Mouse (Mus musculus): ENCODE measurements around the gene Fbxo2. TPM values are rescaled to one million over a fixed set of nuclear protein-coding genes. Genes with fewer than 3 reads are reported as not detected.
"Not testable (repeated sequence)": the region's sequence is repeated elsewhere in the genome, so short reads cannot be mapped to it uniquely, and the experiment has no call there.

Gene Fbxo2
- 1.7 and 2.1 TPM in 2 replicates for polyA plus RNA-seq (2015; fragmentation: Nextera tagmentation; extraction: Ambion mirVana)

DNA sequence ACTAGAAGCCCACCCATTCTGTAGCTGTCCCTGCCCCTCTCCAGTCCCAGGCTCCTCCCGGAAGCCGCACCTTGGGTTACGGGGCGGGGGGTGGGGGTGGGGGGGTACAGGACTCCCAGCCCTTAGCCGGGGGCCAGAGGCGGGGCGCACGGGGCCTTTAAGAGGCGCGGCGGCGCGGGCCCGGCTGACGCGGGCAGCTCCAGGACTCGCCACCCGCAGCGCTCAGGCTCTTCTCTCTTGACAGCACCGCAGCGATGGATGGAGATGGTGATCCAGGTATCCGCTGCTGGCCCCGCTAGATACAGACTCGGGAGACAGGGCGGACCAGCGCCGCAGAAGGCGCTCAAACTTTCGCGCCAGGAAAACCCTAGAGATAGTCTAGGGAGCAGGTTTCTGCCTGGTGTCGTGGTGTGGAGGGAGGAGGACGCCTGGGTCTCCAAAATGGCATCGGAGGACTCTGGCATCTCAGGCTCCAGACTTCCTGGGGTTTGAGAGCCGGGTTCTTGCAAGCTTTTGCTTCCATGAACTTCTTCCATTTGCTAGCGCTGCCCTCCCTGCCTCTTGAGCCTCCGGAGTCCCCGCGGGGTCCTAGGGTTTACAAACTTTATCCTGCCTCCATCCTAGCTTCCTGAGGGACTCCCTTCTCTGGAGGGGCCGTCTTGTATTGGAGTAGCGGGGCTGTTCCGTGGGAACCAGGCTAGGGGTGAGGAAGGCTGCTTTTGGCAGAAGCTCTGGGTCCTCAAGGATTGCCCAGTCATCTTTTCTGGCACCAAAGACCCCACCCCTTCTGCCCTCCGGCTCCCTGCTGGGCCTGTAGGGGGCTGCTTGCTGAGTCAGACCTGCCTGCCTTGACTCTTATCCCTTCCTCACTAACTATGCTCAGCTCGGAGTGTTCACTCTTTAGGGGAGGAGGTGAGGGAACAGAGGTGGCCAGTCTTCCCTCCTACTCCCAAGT lies at the start of gene Fbxo2, which contains the start of gene Fbxo44:
Fbxo2 (plus strand) TSS at position 186 of the 955 bp plus-strand sequence.
Fbxo44 (minus strand) TSS at position 47 of the 955 bp plus-strand sequence.
- H3K27ac ChIP-seq: peak within 1 kb of the TSS; percentile 60
- WGBS: under 1% methylated on average over 43 of the region's 43 CpGs
- peak within 1 kb of the TSS; percentile 64 for H3K4me3 ChIP-seq (replicated peaks)
- peak within 1 kb of the TSS; percentile 99 for H3K4me2 ChIP-seq
- H3K36me3 ChIP-seq: no peaks in the 10 kb centered on the region
- H3K27me3 ChIP-seq: peaks cover 74% of the 10 kb centered on the region
- ATAC-seq (replicated peaks; ENCODE audit: low FRiP score): peak; percentile 74
- peak within 1 kb of the TSS; percentile 59 for H3K9ac ChIP-seq
- H3K4me1 ChIP-seq: peaks cover 51% of the 10 kb centered on the region
- no peaks in the 10 kb centered on the region for H3K9me3 ChIP-seq (replicated peaks)

DNA sequence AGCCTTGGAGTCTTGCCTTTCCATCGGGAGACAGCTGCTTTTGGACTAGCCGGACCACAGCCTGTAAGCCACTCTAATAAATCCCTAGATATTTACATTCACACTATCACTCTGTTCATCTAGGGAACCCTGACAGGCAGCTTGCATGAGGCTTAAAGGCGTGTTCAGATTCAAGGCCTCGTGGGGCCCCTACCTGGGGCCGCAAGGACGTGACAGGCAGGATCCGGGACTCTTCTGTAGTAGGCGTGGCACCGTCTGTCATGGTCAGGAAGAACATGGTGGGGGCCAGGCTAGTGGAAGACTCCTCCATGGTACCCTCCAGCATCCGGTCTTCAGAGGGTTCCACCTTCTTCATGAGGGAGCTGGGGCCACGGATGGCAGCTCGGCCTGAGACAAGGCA lies 47.9 kb upstream of the Fbxo2 start:
- H3K27me3 ChIP-seq: peaks cover 11% of the 10 kb centered on the region
- no peak for ATAC-seq (replicated peaks; ENCODE audit: low FRiP score)
- H3K27ac ChIP-seq: no peak overlapping the region
- H3K9ac ChIP-seq: no peak overlapping the region
- no peak overlapping the region for H3K4me2 ChIP-seq
- H3K9me3 ChIP-seq (replicated peaks): no peaks in the 10 kb centered on the region; the same call in 1 of the 2 replicates
- H3K4me3 ChIP-seq (replicated peaks): no peak overlapping the region
- H3K4me1 ChIP-seq: peaks cover 30% of the 10 kb centered on the region
- H3K36me3 ChIP-seq: no peaks in the 10 kb centered on the region
- WGBS: 80% methylated on average over 12 of the region's 12 CpGs

DNA sequence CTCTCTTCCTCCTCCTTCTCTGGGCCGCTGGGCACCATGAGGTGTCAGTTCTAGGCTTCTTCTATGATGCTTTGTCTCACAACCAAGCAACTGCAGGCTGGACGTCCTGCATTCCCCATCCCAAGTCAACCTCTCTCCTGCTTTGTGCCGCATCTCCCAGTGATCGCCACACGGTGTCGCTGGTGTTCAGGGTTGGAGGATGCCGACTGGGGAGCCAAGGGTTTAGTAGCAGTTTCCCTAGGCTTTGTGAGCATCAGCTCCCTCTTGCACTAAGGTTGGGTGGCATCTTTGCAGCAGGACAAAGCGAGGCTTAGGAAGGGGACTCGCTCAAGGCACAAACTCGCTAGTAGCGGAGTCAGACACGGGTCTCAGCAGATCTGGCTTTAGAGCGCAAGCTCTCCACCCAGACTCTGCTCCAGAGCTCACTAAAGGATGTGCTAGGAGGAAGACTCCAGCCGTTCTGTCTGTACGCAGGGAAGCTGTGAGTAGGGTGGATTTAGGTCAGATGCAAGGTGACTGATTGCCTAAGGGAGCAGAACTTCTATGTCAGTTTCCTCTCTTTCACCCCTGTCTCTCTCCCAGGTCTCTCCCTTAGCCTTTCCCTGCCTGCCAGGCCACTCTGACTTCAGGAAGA lies 45.5 kb upstream of the Fbxo2 start:
- peak; percentile 55; the same call in 1 of the 2 replicates for ATAC-seq (replicated peaks; ENCODE audit: low FRiP score)
- H3K9me3 ChIP-seq (replicated peaks): no peaks in the 10 kb centered on the region; the same call in 1 of the 2 replicates
- no peak overlapping the region for H3K27ac ChIP-seq
- no peaks in the 10 kb centered on the region for H3K36me3 ChIP-seq
- H3K4me2 ChIP-seq: peak overlapping the region; percentile 41
- no peak overlapping the region for H3K4me3 ChIP-seq (replicated peaks)
- H3K27me3 ChIP-seq: peaks cover 7% of the 10 kb centered on the region; the same call in 1 of the 2 replicates
- WGBS: 4% methylated on average over 15 of the region's 15 CpGs
- no peak overlapping the region for H3K9ac ChIP-seq
- H3K4me1 ChIP-seq: peaks cover 11% of the 10 kb centered on the region

DNA sequence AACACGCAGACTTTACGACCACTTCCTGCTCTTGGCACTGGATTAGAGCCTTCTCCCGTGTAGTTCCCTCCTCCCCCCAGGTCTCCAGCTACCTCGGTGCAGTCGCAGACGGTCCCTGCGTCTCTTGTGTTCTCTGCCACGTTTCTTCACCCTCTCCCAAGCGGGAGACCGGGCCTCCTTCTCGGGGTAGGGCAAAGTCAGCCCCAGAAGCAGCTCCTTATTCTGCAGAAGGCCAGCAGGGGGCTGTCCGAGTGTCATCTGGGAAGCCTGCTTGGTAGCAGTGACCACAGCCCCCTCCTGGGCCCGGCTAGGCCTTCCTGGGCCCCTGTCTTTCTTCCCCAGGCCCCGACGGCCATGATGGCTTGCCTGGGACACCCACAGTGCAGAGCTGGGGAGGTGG lies 45.0 kb upstream of the Fbxo2 start:
- peak; percentile 63 for ATAC-seq (replicated peaks; ENCODE audit: low FRiP score)
- no peaks in the 10 kb centered on the region; the same call in 1 of the 2 replicates for H3K9me3 ChIP-seq (replicated peaks)
- 0 out of 2 replicates have a peak overlapping the region, but pooled peaks have one; percentile 3 for H3K4me3 ChIP-seq (replicated peaks)
- H3K27ac ChIP-seq: no peak overlapping the region
- peaks cover 11% of the 10 kb centered on the region for H3K4me1 ChIP-seq
- H3K4me2 ChIP-seq: peak overlapping the region; percentile 41
- H3K27me3 ChIP-seq: peaks cover 7% of the 10 kb centered on the region; the same call in 1 of the 2 replicates
- no peak overlapping the region for H3K9ac ChIP-seq
- 3% methylated on average over 15 of the region's 15 CpGs for WGBS
- H3K36me3 ChIP-seq: no peaks in the 10 kb centered on the region

DNA sequence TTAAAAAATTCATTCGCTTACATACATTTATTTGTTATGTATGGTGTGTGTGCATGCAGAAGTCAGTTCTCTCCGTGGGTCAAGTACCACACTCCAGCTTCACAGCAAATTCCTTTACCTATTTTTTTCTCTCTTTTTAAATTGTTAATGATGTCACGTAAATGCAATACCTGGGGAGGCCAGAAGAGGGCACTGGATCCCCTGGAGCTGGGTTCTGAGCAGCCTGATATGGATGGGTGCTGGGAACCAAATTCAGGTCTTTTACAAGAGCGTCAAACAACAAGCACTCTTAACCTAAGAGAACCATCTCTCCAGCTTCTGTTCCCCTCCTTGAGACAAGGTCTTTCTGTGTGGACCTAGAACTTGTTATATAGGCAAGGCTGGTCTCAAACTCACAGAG lies 43.8 kb upstream of the Fbxo2 start:
- 81% methylated on average over 4 of the region's 4 CpGs for WGBS

DNA sequence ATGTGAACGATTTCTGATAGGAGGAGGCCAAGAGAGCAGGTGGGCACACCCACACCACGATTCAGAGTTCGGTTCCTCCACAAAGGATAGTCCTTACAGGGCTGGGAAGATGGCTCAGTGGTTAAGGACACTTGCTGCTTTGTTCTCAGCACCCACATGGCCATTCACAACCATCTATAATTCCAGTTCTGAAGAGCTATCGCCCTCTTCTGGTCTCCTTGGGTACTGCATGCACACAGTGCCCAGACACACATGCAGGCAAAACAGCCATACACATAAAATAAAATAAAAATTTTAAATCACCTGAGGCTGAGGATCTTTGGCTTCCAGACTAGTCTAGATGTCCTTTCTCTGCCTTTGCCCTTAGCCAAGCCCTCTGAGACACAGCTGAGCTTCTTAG lies 43.0 kb upstream of the Fbxo2 start:
- Histone ChIP-seq H3K27ac (no peak overlapping the region), H3K4me1 (peaks cover 14% of the 10 kb centered on the region), H3K4me3 (replicated peaks) (no peak overlapping the region), H3K9me3 (replicated peaks) (no peaks in the 10 kb centered on the region; the same call in 1 of the 2 replicates), H3K27me3 (peaks cover 12% of the 10 kb centered on the region; the same call in 1 of the 2 replicates), H3K9ac (no peak overlapping the region), H3K36me3 (no peaks in the 10 kb centered on the region), H3K4me2 (no peak overlapping the region)
- WGBS: 72% methylated on average over 4 of the region's 4 CpGs
- no peak for ATAC-seq (replicated peaks; ENCODE audit: low FRiP score)

More for the DNA sequence above, 43.8 kb upstream of the Fbxo2 start:
- Histone ChIP-seq H3K27ac (no peak overlapping the region), H3K4me3 (replicated peaks) (no peak overlapping the region), H3K9ac (no peak overlapping the region), H3K36me3 (no peaks in the 10 kb centered on the region), H3K4me1 (peaks cover 11% of the 10 kb centered on the region), H3K9me3 (replicated peaks) (no peaks in the 10 kb centered on the region; the same call in 1 of the 2 replicates), H3K27me3 (peaks cover 13% of the 10 kb centered on the region; the same call in 1 of the 2 replicates), H3K4me2 (no peak overlapping the region)
- ATAC-seq (replicated peaks; ENCODE audit: low FRiP score): no peak

DNA sequence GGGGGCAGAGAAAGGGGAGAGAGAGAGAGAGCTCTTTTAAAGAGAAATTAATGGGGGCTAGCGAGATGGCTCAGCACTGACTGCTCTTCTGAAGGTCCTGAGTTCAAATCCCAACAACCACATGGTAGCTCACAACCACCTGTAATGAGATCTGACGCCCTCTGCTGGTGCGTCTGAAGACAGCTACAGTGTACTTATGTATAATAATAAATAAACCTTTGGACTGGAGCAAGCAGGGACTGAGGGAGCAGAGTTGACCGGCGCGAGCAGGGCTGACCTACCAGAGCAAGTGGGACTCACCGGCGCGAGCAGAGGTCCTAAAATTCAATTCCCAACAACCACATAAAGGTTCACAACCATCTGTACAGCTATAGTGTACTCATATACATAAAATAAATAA lies 40.8 kb upstream of the Fbxo2 start:
- not testable (repeated sequence) for H3K27ac ChIP-seq; H3K36me3 ChIP-seq; H3K27me3 ChIP-seq; H3K9ac ChIP-seq; H3K4me3 ChIP-seq (replicated peaks); H3K4me2 ChIP-seq; H3K9me3 ChIP-seq (replicated peaks); ATAC-seq (replicated peaks; ENCODE audit: low FRiP score)
- WGBS: 90% methylated on average over 9 of the region's 9 CpGs
- peaks cover 17% of the 10 kb centered on the region for H3K4me1 ChIP-seq

DNA sequence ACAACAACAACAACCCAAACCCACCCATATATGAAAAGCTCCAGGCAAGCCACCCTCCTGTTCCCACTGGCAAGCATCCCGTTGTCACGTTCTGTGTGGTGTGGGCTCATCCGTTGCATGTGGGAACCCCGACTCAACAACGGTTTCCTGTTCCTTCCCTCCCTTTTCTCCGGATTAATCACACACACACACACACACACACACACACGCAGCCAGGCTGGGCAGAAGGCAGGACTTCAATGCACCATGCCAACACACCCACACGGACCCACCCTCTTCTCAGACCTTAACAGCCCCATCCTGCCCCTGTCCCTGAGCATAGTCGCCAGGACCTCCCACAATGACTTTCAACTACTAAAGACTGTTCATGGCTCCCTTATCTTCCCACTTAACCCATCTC lies 39.9 kb upstream of the Fbxo2 start:
- WGBS: 69% methylated on average over 9 of the region's 9 CpGs
- H3K27me3 ChIP-seq: peaks cover 6% of the 10 kb centered on the region; the same call in 1 of the 2 replicates

DNA sequence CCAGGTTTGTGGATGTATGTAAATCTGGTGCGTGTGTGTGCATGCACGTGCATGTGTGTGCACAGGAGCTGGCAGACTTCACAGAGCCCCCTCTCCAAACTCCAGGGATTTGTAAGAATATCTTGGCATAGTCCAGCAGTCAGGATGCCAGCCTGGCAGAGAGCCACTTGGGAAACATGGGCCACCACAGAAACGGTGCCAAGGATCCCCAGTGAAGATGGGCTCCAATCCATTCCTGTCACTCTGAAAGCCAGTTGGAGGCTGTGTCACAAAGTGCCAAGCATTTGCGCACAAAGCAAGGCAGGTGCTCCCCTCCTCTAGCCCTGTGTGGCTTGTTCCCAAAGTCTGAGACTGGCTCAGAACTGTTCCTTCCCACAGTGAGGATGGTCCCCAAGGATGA lies 39.1 kb upstream of the Fbxo2 start:
- no peaks in the 10 kb centered on the region; the same call in 1 of the 2 replicates for H3K9me3 ChIP-seq (replicated peaks)
- no peak for ATAC-seq (replicated peaks; ENCODE audit: low FRiP score)
- no peak overlapping the region for H3K9ac ChIP-seq
- H3K4me2 ChIP-seq: no peak overlapping the region
- H3K4me1 ChIP-seq: 0 out of 2 replicates have a peak, but pooled peaks cover 6% of the 10 kb centered on the region
- H3K27me3 ChIP-seq: peaks cover 6% of the 10 kb centered on the region; the same call in 1 of the 2 replicates
- WGBS: 81% methylated on average over 4 of the region's 4 CpGs
- no peaks in the 10 kb centered on the region for H3K36me3 ChIP-seq
- no peak overlapping the region for H3K27ac ChIP-seq
- H3K4me3 ChIP-seq (replicated peaks): no peak overlapping the region

More for the DNA sequence above, 39.9 kb upstream of the Fbxo2 start:
- Histone ChIP-seq H3K9ac (no peak overlapping the region), H3K36me3 (no peaks in the 10 kb centered on the region), H3K4me3 (replicated peaks) (no peak overlapping the region), H3K4me1 (peaks cover 9% of the 10 kb centered on the region), H3K4me2 (no peak overlapping the region), H3K27ac (no peak overlapping the region), H3K9me3 (replicated peaks) (no peaks in the 10 kb centered on the region; the same call in 1 of the 2 replicates)
- no peak for ATAC-seq (replicated peaks; ENCODE audit: low FRiP score)

DNA sequence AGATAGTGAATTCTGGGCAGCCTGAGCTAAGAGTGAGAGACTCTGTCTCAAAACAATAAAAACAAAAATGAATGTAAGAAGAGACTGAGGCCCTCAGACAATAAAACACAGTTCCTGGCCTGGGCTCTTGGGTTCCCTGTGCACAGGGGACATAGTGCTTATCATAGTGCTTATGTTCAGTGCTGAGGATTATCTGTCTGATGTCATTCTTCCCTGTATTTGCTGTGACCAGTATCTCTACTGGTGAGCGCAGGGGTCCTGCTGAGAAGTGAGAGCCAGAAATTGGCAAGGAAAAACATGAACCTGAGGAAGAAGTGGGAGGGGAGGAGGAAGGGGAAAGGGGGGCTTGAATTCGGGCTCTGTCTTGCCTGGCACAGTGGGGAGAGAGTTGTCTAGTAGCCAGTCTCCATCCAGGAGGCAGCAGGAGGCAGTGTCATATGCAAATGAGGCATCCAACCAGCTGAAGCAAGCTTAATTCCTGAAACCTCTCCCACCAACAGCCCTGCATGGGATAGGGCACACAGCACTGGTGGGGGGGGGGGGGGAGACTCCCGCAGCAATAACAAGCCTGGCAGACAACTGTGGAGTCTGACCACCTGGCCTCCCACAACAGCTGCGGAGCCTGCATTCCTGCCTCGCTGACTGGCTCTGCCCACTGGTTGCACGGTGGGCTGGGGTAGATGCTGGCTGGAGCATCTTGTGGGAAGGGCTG lies 38.3 kb upstream of the Fbxo2 start:
- Histone ChIP-seq H3K4me3 (replicated peaks) (no peak overlapping the region), H3K9ac (no peak overlapping the region), H3K27me3 (peaks cover 6% of the 10 kb centered on the region; the same call in 1 of the 2 replicates), H3K4me1 (0 out of 2 replicates have a peak, but pooled peaks cover 6% of the 10 kb centered on the region), H3K36me3 (no peaks in the 10 kb centered on the region), H3K9me3 (replicated peaks) (no peaks in the 10 kb centered on the region; the same call in 1 of the 2 replicates), H3K27ac (no peak overlapping the region), H3K4me2 (no peak overlapping the region)
- 14% methylated on average over 6 of the region's 6 CpGs for WGBS
- ATAC-seq (replicated peaks; ENCODE audit: low FRiP score): peak; percentile 68

DNA sequence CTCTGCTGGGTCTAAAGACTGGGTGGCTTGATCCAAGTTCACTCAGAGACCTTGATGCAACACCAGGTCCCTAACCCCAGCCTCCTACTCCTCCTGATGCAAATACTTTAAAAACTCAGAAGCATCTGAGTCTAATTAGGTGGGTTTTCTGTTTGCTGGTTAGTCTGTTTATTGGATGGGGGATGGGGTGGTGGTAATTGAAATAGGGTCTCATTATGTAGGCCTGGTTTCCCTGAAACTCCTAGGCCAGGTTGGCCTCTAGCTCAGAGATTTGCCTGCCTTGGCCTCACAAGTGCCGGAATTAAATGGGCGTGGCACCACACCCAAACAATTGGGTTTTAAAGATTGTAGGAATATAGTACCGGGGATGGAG lies 37.7 kb upstream of the Fbxo2 start:
- WGBS: 58% methylated on average over 3 of the region's 3 CpGs
- ATAC-seq (replicated peaks; ENCODE audit: low FRiP score): no peak
- H3K27me3 ChIP-seq: peaks cover 8% of the 10 kb centered on the region

More for the DNA sequence above, 37.7 kb upstream of the Fbxo2 start:
- Histone ChIP-seq H3K4me1 (0 out of 2 replicates have a peak, but pooled peaks cover 6% of the 10 kb centered on the region), H3K4me3 (replicated peaks) (no peak overlapping the region), H3K27ac (no peak overlapping the region), H3K9me3 (replicated peaks) (no peaks in the 10 kb centered on the region), H3K9ac (no peak overlapping the region), H3K36me3 (no peaks in the 10 kb centered on the region), H3K4me2 (no peak overlapping the region)
